Mouse (Mus musculus) MEL (cell line): Measurements from ENCODE around the gene Ankra2. TPM values are rescaled to one million over a fixed set of nuclear protein-coding genes. Genes with fewer than 3 reads are reported as not detected.

Source experiments
- DNase-seq: peaks from one replicate; pipeline ENCODE4 v3.0.0; 2011; ENCODE audit warnings: low read depth, low spot score
- H3K27ac ChIP-seq: 2 replicates; pipeline ENCODE4 v1.5.1; 2012; ENCODE audit warnings: low read depth, mild to moderate bottlenecking, control low read depth, low read length, moderate library complexity; ENCODE audit not compliant: control insufficient read depth
- H3K27me3 ChIP-seq, 2 experiments: fragments of 150-350 bp in 1 of 2; sonication (generic) in 1 of 2; 2 replicates each; pipeline ENCODE4 v1.6.1; 2012; ENCODE audit warnings: low read length in 2 of 2, mild to moderate bottlenecking in 2 of 2, improper control_type of control experiment in 1 of 2, moderate library complexity in 1 of 2; ENCODE audit not compliant: insufficient read depth in 2 of 2, control insufficient read depth in 1 of 2
- H3K36me3 ChIP-seq, 2 experiments: 2 replicates each; pipeline ENCODE4 v1.6.1; 2012 to 2014; ENCODE audit warnings: low read length in 2 of 2, improper control_type of control experiment in 1 of 2, inconsistent platforms in 1 of 2, mild to moderate bottlenecking in 1 of 2; ENCODE audit not compliant: insufficient read depth in 2 of 2, control insufficient read depth in 1 of 2
- H3K4me1 ChIP-seq, 2 experiments: fragments of 150-350 bp in 1 of 2; sonication (generic) in 1 of 2; 2 replicates each; pipeline ENCODE4 v1.6.1; 2012; ENCODE audit warnings: low read length in 2 of 2, improper control_type of control experiment in 1 of 2, mild to moderate bottlenecking in 1 of 2; ENCODE audit not compliant: insufficient read depth in 2 of 2, control insufficient read depth in 1 of 2
- H3K4me3 ChIP-seq, 2 experiments: fragments of 150-350 bp in 1 of 2; sonication (generic) in 1 of 2; 2 replicates each; pipeline ENCODE4 v1.5.1; 2012; ENCODE audit warnings: low read depth in 2 of 2, low read length in 2 of 2, mild to moderate bottlenecking in 2 of 2, moderate library complexity in 2 of 2, control low read depth in 1 of 2, improper control_type of control experiment in 1 of 2; ENCODE audit not compliant: control insufficient read depth in 1 of 2, insufficient read depth in 1 of 2
- H3K79me2 ChIP-seq: 2 replicates; pipeline ENCODE4 v1.6.1; 2012; ENCODE audit warnings: mild to moderate bottlenecking, low read length, moderate library complexity; ENCODE audit not compliant: control insufficient read depth, poor library complexity, insufficient read depth
- H3K9ac ChIP-seq: 2 replicates; pipeline ENCODE4 v1.6.1; 2012; ENCODE audit warnings: low read depth, mild to moderate bottlenecking, control low read depth, low read length, moderate library complexity; ENCODE audit not compliant: control insufficient read depth, poor library complexity, severe bottlenecking
- H3K9me3 ChIP-seq: fragments of 150-350 bp; sonication (generic); replicated peaks from 2 replicates; pipeline ENCODE4 v1.6.1; 2012; ENCODE audit warnings: mild to moderate bottlenecking, low read length, improper control_type of control experiment, moderate library complexity; ENCODE audit not compliant: insufficient read depth
- BHLHE40 ChIP-seq: IDR thresholded peaks from 2 replicates; pipeline ENCODE4 v1.6.1; 2012; ENCODE audit warnings: low read depth, mild to moderate bottlenecking, inconsistent platforms, low read length, improper control_type of control experiment, borderline replicate concordance
- CHD1 ChIP-seq: IDR thresholded peaks from 2 replicates; pipeline ENCODE4 v1.6.1; 2012; ENCODE audit warnings: low read depth, mild to moderate bottlenecking, inconsistent platforms, low read length, improper control_type of control experiment
- CHD2 ChIP-seq: IDR thresholded peaks from 2 replicates; pipeline ENCODE4 v1.6.1; 2011; ENCODE audit warnings: low read length, improper control_type of control experiment
- CTCF ChIP-seq, 3 experiments: IDR thresholded peaks in 2 of 3; conservative IDR thresholded peaks in 1 of 3; 2 replicates each; pipeline ENCODE4 v1.5.1; 2011 to 2012; ENCODE audit warnings: low read length in 3 of 3, low read depth in 2 of 3, mild to moderate bottlenecking in 2 of 3, improper control_type of control experiment in 1 of 3, inconsistent platforms in 1 of 3, mixed read lengths in 1 of 3, moderate library complexity in 1 of 3; ENCODE audit not compliant: control insufficient read depth in 1 of 3, insufficient read depth in 1 of 3, poor library complexity in 1 of 3, severe bottlenecking in 1 of 3
- E2F4 ChIP-seq: IDR thresholded peaks from 2 replicates; pipeline ENCODE4 v1.6.1; 2011; ENCODE audit warnings: low read depth, low read length, improper control_type of control experiment, borderline replicate concordance
- ELF1 ChIP-seq: IDR thresholded peaks from 2 replicates; pipeline ENCODE4 v1.6.1; 2014; ENCODE audit warnings: low read depth, mild to moderate bottlenecking, inconsistent platforms, low read length, improper control_type of control experiment, moderate library complexity
- EP300 ChIP-seq, 2 experiments: IDR thresholded peaks; 2 replicates each; pipeline ENCODE4 v1.6.1; 2011; ENCODE audit warnings: improper control_type of control experiment in 2 of 2, low read length in 2 of 2, low read depth in 1 of 2, mild to moderate bottlenecking in 1 of 2
- ETS1 ChIP-seq: IDR thresholded peaks from 2 replicates; pipeline ENCODE4 v1.6.1; 2012; ENCODE audit warnings: low read depth, mild to moderate bottlenecking, inconsistent platforms, low read length, improper control_type of control experiment, moderate library complexity
- HCFC1 ChIP-seq: IDR thresholded peaks from 2 replicates; pipeline ENCODE4 v1.6.1; 2012; ENCODE audit warnings: low read depth, mild to moderate bottlenecking, inconsistent platforms, low read length, improper control_type of control experiment, moderate library complexity
- MAZ ChIP-seq: IDR thresholded peaks from 2 replicates; pipeline ENCODE4 v1.6.1; 2012; ENCODE audit warnings: low read depth, mild to moderate bottlenecking, inconsistent platforms, low read length, improper control_type of control experiment
- MXI1 ChIP-seq: IDR thresholded peaks from 2 replicates; pipeline ENCODE4 v1.6.1; 2011; ENCODE audit warnings: mild to moderate bottlenecking, low read depth, low read length, improper control_type of control experiment
- NRF1 ChIP-seq: IDR thresholded peaks from 2 replicates; pipeline ENCODE4 v1.6.1; 2014; ENCODE audit warnings: low read depth, mild to moderate bottlenecking, inconsistent platforms, low read length, improper control_type of control experiment, moderate library complexity; ENCODE audit not compliant: poor library complexity, insufficient read depth, severe bottlenecking
- POLR2A ChIP-seq, 2 experiments: IDR thresholded peaks; 2 replicates each; pipeline ENCODE4 v1.6.1; 2011 to 2012; ENCODE audit warnings: low read length in 2 of 2, mild to moderate bottlenecking in 2 of 2, control low read depth in 1 of 2, improper control_type of control experiment in 1 of 2, low read depth in 1 of 2, moderate library complexity in 1 of 2; ENCODE audit not compliant: control insufficient read depth in 1 of 2, insufficient read depth in 1 of 2, poor library complexity in 1 of 2
- POLR2AphosphoS5 ChIP-seq: IDR thresholded peaks from 2 replicates; pipeline ENCODE4 v1.6.1; 2012; ENCODE audit warnings: low read depth, borderline replicate concordance, mild to moderate bottlenecking, inconsistent platforms, low read length, moderate library complexity, mixed read lengths
- RAD21 ChIP-seq: IDR thresholded peaks from 2 replicates; pipeline ENCODE4 v1.6.1; 2011; ENCODE audit warnings: mild to moderate bottlenecking, low read depth, low read length, improper control_type of control experiment
- SMC3 ChIP-seq: IDR thresholded peaks from 2 replicates; pipeline ENCODE4 v1.6.1; 2011; ENCODE audit warnings: low read depth, low read length, improper control_type of control experiment
- TAL1 ChIP-seq: IDR thresholded peaks from 2 replicates; pipeline ENCODE4 v1.6.1; 2012; ENCODE audit warnings: mild to moderate bottlenecking, inconsistent platforms, low read length, moderate library complexity, mixed read lengths
- UBTF ChIP-seq: IDR thresholded peaks from 2 replicates; pipeline ENCODE4 v1.6.1; 2012; ENCODE audit warnings: low read depth, mild to moderate bottlenecking, inconsistent platforms, low read length, improper control_type of control experiment, moderate library complexity, borderline replicate concordance; ENCODE audit not compliant: insufficient read depth
- USF1 ChIP-seq: IDR thresholded peaks from 2 replicates; pipeline ENCODE4 v1.6.1; 2014; ENCODE audit warnings: low read depth, mild to moderate bottlenecking, inconsistent platforms, low read length, improper control_type of control experiment, moderate library complexity
- USF2 ChIP-seq, 2 experiments: IDR thresholded peaks; 2 replicates each; pipeline ENCODE4 v1.6.1; 2011 to 2012; ENCODE audit warnings: improper control_type of control experiment in 2 of 2, low read length in 2 of 2, borderline replicate concordance in 1 of 2, inconsistent platforms in 1 of 2, low read depth in 1 of 2, mild to moderate bottlenecking in 1 of 2; ENCODE audit not compliant: insufficient read depth in 1 of 2
- ZMIZ1 ChIP-seq: IDR thresholded peaks from 2 replicates; pipeline ENCODE4 v1.6.1; 2012; ENCODE audit warnings: low read depth, mild to moderate bottlenecking, inconsistent platforms, low read length, improper control_type of control experiment, moderate library complexity
- ZNF384 ChIP-seq: IDR thresholded peaks from 2 replicates; pipeline ENCODE4 v1.6.1; 2012; ENCODE audit warnings: low read depth, mild to moderate bottlenecking, inconsistent platforms, low read length, improper control_type of control experiment
- polyA plus RNA-seq, 2 experiments: library from polyadenylated mRNA; stranded (reverse) in 1 of 2; unstranded in 1 of 2; fragments of >175 nt in 1 of 2; fragments of >200 nt in 1 of 2; gene quantifications; 2 replicates each; pipeline versions ENCODE4 v1.2.1 to v1.2.4; 2012; ENCODE audit warnings: low replicate concordance in 2 of 2, low read depth in 1 of 2; ENCODE audit not compliant: insufficient read length in 2 of 2, insufficient read depth in 1 of 2, missing spikeins in 1 of 2
- total RNA-seq: library from RNA; depleted of rRNA; stranded (reverse); fragments of 300-350 nt; gene quantifications from 2 replicates; pipeline ENCODE4 v1.2.3, GENCODE M21; 2012

The Ankra2 gene
- total and polyA plus RNA-seq, 3 experiments: 10.4 to 14.7 TPM; not detected in 1

DNA sequence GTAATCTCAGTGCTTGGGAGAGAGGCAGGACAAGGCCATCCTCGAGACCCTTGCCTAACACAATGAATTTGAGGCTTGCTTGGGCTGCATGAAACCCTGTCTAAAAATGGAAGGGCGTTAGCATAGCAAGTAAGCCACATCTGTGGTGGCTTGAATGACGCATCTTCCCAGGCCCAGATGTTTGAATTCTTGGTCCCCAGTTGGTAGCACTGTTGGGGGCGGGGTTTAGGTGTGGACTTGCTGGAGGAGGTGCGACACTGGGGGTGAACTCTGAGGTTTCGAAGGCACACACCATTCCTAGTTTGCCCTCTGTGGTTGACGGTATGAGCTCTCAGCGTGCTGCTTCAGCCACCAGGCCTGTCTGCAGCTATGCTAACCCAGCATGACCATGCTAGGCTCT lies 28.8 kb downstream of the Ankra2 start:
- Histone ChIP-seq H3K79me2 (no peaks in the 10 kb centered on the region), H3K36me3 (no peaks in the 10 kb centered on the region; a peak in 1 of 4 replicates), H3K4me1 (no peaks in the 10 kb centered on the region), H3K27me3 (no peaks in the 10 kb centered on the region), H3K27ac (no peak overlapping the region), H3K9ac (no peak overlapping the region), H3K4me3 (no peak overlapping the region), H3K9me3 (no peaks in the 10 kb centered on the region)
- no peak for DNase-seq
- TF ChIP-seq CTCF (IDR thresholded peaks at IDR 0.05 in 2 of 3, conservative IDR thresholded peaks at IDR 0.05 in 1 of 3; ENCODE audit: control insufficient read depth in 1 of 3, insufficient read depth in 1 of 3, low read depth in 2 of 3, low read length in 3 of 3, poor library complexity in 1 of 3, severe bottlenecking in 1 of 3) (no peak), POLR2AphosphoS5 (no peak), MAZ (no peak), USF1 (no peak), TAL1 (no peak), E2F4 (no peak), ETS1 (no peak), HCFC1 (no peak), POLR2A (IDR thresholded peaks at IDR 0.05; ENCODE audit: control insufficient read depth in 1 of 2, insufficient read depth in 1 of 2, low read depth in 1 of 2, low read length in 2 of 2, poor library complexity in 1 of 2) (no peak), ZMIZ1 (no peak)

DNA sequence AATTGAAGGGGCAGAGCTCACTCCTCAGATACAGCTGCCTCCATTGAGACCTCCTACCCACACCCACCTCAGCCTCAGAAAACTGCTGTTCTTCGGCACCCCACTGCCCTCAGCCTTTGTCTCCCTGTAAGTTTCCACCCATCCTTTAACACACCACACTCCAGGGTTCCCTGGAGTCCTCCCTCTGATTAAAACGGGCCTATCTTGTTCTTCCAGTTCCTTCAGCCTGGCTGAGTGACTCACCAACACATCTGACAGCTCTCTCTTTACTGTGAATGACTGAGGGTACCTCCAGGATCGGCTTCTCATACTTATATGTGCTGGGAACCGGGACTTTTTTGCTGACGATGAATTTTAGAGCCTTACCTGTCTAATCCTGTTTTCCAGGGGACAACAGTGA lies 33.2 kb downstream of the Ankra2 start:
- H3K27ac ChIP-seq: no peak overlapping the region
- DNase-seq: no peak

DNA sequence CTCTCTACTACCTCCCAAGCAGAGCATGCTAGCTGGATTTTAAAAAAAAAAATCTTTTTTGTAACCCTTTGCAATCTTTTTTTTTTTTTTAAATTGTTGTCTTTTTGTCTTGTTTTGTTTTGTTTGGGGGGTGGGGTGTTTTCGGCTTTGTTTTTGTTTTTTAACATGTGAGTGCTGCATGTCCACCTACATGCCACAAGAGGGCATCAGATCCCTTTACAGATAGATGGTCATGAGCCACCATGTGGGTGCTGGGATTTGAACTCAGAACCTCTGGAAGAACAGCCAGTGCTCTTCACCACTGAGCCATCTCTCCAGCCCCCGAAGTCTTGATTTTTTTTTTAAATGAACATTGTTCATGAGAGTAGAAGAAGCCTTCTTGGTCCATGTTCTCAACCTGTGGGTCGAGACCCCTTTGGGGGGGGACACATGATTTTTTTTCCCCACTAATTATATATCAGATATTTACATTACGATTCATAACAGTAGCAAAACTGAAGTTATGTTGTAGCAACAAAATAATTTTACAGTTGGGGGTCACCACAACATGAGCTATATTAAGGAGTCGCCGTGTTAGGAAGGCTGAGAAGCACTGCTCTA lies 35.1 kb downstream of the Ankra2 start:
- peak; percentile 23 for TF ChIP-seq RAD21
- peak in 2 of 3 experiments; percentile 12 to 41; a peak in 3 of 6 replicates for TF ChIP-seq CTCF (IDR thresholded peaks at IDR 0.05 in 2 of 3, conservative IDR thresholded peaks at IDR 0.05 in 1 of 3; ENCODE audit: control insufficient read depth in 1 of 3, insufficient read depth in 1 of 3, low read depth in 2 of 3, low read length in 3 of 3, poor library complexity in 1 of 3, severe bottlenecking in 1 of 3)
- no peak for TF ChIP-seq BHLHE40
- no peak for TF ChIP-seq MXI1
- TF ChIP-seq POLR2AphosphoS5: no peak

More for the DNA sequence above, 33.2 kb downstream of the Ankra2 start:
- Histone ChIP-seq H3K4me3 (no peak overlapping the region), H3K4me1 (no peaks in the 10 kb centered on the region; a peak in 1 of 4 replicates), H3K79me2 (no peaks in the 10 kb centered on the region), H3K27me3 (no peaks in the 10 kb centered on the region), H3K9ac (no peak overlapping the region), H3K9me3 (no peaks in the 10 kb centered on the region), H3K36me3 (no peaks in the 10 kb centered on the region)
- TF ChIP-seq E2F4 (no peak), SMC3 (no peak), EP300 (IDR thresholded peaks at IDR 0.05; ENCODE audit: low read depth in 1 of 2, low read length in 2 of 2) (no peak), UBTF (no peak), ETS1 (no peak), NRF1 (no peak), CHD2 (no peak), CHD1 (no peak), ZNF384 (no peak), USF2 (IDR thresholded peaks at IDR 0.05; ENCODE audit: borderline replicate concordance in 1 of 2, insufficient read depth in 1 of 2, low read depth in 1 of 2, low read length in 2 of 2) (no peak), ELF1 (no peak)

More for the DNA sequence above, 35.1 kb downstream of the Ankra2 start:
- no peak overlapping the region for H3K27ac ChIP-seq
- no peaks in the 10 kb centered on the region for H3K9me3 ChIP-seq
- no peaks in the 10 kb centered on the region for H3K27me3 ChIP-seq
- DNase-seq: no peak
- no peaks in the 10 kb centered on the region for H3K36me3 ChIP-seq
- H3K79me2 ChIP-seq: no peaks in the 10 kb centered on the region
- H3K9ac ChIP-seq: no peak overlapping the region
- H3K4me3 ChIP-seq: no peak overlapping the region
- no peaks in the 10 kb centered on the region; a peak in 1 of 4 replicates for H3K4me1 ChIP-seq
